8 mouse cellular contexts compared by ENCODE assay signal in the genomic region with DNA sequence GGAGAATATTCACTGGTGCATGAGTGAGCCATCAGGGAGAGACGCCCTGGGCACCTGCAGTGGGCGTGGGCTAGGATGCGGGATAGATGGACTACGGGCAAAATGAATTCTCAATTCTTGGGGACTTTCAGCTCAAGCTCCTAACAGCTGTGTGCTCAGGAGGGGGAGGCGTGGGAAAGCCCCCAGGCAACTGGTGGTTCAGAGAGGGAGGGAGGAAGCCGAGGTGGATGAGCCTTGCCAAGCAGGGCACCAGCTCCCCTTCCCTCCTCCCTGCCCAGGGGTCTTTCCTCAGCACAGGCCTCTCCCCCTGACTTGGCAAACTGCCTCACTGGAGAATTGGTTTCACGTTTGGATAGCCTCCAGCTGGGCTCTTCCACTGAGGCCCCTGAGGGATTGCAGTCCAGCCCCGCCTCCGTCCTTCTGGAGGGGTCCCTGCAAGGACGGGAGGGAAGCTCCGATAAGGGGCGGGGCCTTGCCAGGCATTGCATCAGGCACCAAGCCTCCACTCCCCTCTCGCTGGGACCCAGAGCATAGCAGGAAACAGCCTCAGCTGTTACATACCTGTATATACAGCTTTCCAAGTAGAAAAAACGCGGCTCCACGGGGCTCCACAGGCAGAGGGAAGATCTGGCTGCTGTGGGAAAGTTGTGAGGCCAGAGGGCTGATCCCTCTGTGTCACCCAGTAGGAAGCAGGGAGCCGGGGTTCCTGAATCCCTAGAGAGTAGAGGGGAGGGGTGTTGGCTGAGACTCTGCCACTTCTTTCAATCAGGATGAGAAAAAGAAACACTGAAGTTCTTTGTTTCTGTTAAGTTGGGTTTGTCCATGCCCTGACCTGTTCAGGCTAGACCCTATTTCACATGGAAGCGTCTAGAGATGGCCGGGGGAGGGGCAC. TPM values are rescaled to one million over a fixed set of nuclear protein-coding genes. Genes with fewer than 3 reads are reported as not detected.
DNase-seq lines count a peak whose midpoint lies in the region; ATAC-seq and TF ChIP-seq lines count a peak whose summit lies in the region.

No protein-coding gene starts in this region.

- H3K27ac ChIP-seq in kidney, embryonic 16.5 days (ENCODE audit: low read length): peak overlapping the region; percentile 62; the same call in 1 of the 2 replicates
- peak overlapping the region; percentile 80 for H3K27ac ChIP-seq in embryonic facial prominence, embryonic 13.5 days
- H3K27ac ChIP-seq in hindbrain, postnatal 0 days: peak overlapping the region; percentile 59

- H3K4me3 ChIP-seq in kidney, embryonic 16.5 days (ENCODE audit: low read length): peak overlapping the region; percentile 7
- H3K4me3 ChIP-seq in embryonic facial prominence, embryonic 13.5 days: peak overlapping the region; percentile 19
- no peak overlapping the region for H3K4me3 ChIP-seq in hindbrain, postnatal 0 days (ENCODE audit: low read length)

- no peaks in the 10 kb centered on the region for H3K27me3 ChIP-seq in kidney, embryonic 16.5 days (ENCODE audit: insufficient read depth, low read length)
- H3K27me3 ChIP-seq in embryonic facial prominence, embryonic 13.5 days: no peaks in the 10 kb centered on the region
- no peaks in the 10 kb centered on the region for H3K27me3 ChIP-seq in hindbrain, postnatal 0 days (ENCODE audit: insufficient read depth, low read length)

- peak; percentile 5; the same call in 1 of the 2 replicates for TF ChIP-seq CTCF in hindbrain, postnatal 0 days (IDR thresholded peaks at IDR 0.05; ENCODE audit: low read depth)

- peaks cover 39% of the 10 kb centered on the region for H3K4me1 ChIP-seq in kidney, embryonic 16.5 days (ENCODE audit: insufficient read depth, low read length)
- peaks cover 62% of the 10 kb centered on the region for H3K4me1 ChIP-seq in embryonic facial prominence, embryonic 13.5 days
- H3K4me1 ChIP-seq in hindbrain, postnatal 0 days (ENCODE audit: insufficient read depth, low read length): peaks cover 23% of the 10 kb centered on the region

- DNase-seq in kidney, adult 18-20 months: no peak
- peak; percentile 95 for DNase-seq in MN1 (ENCODE audit: low spot score)
- peak; percentile 95 for DNase-seq in hindbrain, postnatal 0 days (ENCODE audit: low spot score)
- peak; percentile 65 for DNase-seq in thymus, postnatal 4 days
- DNase-seq in layer of hippocampus, adult 9-11 months: no peak

- H3K36me3 ChIP-seq in kidney, embryonic 16.5 days (ENCODE audit: insufficient read depth, low read length): no peaks in the 10 kb centered on the region
- no peaks in the 10 kb centered on the region for H3K36me3 ChIP-seq in embryonic facial prominence, embryonic 13.5 days
- H3K36me3 ChIP-seq in hindbrain, postnatal 0 days (ENCODE audit: insufficient read depth, low read length): no peaks in the 10 kb centered on the region

- peak overlapping the region; percentile 46 for H3K4me2 ChIP-seq in kidney, embryonic 16.5 days (replicated peaks; ENCODE audit: low read depth, low read length)
- peak overlapping the region; percentile 58 for H3K4me2 ChIP-seq in embryonic facial prominence, embryonic 13.5 days
- peak overlapping the region; percentile 25 for H3K4me2 ChIP-seq in hindbrain, postnatal 0 days (ENCODE audit: low read depth, low read length)

- H3K9ac ChIP-seq in kidney, embryonic 16.5 days (replicated peaks; ENCODE audit: low read length): peak overlapping the region; percentile 56; the same call in 1 of the 2 replicates
- peak overlapping the region; percentile 62 for H3K9ac ChIP-seq in embryonic facial prominence, embryonic 13.5 days
- no peak overlapping the region for H3K9ac ChIP-seq in hindbrain, postnatal 0 days (replicated peaks; ENCODE audit: low read length)

- peak; percentile 87 for ATAC-seq in kidney, embryonic 16.5 days (ENCODE audit: low FRiP score, low TSS enrichment)
- peak; percentile 81 for ATAC-seq in embryonic facial prominence, embryonic 13.5 days (ENCODE audit: insufficient number of reproducible peaks, insufficient read depth, low FRiP score, low TSS enrichment, low read depth)
- ATAC-seq in hindbrain, postnatal 0 days: peak; percentile 87
- peak; percentile 45; the same call in 1 of the 2 replicates for ATAC-seq in megakaryocyte-erythroid progenitor cell, adult 5-6 weeks (replicated peaks; ENCODE audit: low FRiP score, low TSS enrichment, poor library complexity, severe bottlenecking)

- WGBS in kidney, embryonic 16.5 days: 8% methylated on average over 19 of the region's 19 CpGs
- WGBS in embryonic facial prominence, embryonic 13.5 days: 4% methylated on average over 19 of the region's 19 CpGs
- WGBS in hindbrain, postnatal 0 days: 8% methylated on average over 19 of the region's 19 CpGs

- H3K9me3 ChIP-seq in kidney, embryonic 16.5 days (ENCODE audit: low read length): no peaks in the 10 kb centered on the region
- H3K9me3 ChIP-seq in embryonic facial prominence, embryonic 13.5 days: no peaks in the 10 kb centered on the region
- no peaks in the 10 kb centered on the region for H3K9me3 ChIP-seq in hindbrain, postnatal 0 days (ENCODE audit: low read length)

RNA-seq across cellular contexts. Expression of gene Chst3, which starts 25.3 kb away (rescaled TPM):
- 2.1 and 2.2 TPM in 2 replicates for polyA plus RNA-seq in kidney, embryonic 16.5 days (2015; fragmentation: Nextera tagmentation; extraction: Ambion mirVana)
- 2.3 and 2.7 TPM in 2 replicates for polyA plus RNA-seq in embryonic facial prominence, embryonic 13.5 days (2015; fragmentation: Nextera tagmentation; extraction: Ambion mirVana)
- 7.2 and 10.0 TPM in 2 replicates for total RNA-seq in hindbrain, postnatal 0 days (2014; rRNA removed)
- polyA plus RNA-seq in hindbrain, postnatal 0 days (2015; fragmentation: Nextera tagmentation; extraction: Ambion mirVana): 0.89 and 0.96 TPM in 2 replicates
- total RNA-seq in megakaryocyte-erythroid progenitor cell, adult 5-6 weeks (2014; fragmentation: Nextera tagmentation): 0.40 and 5.4 TPM in 2 replicates
- 0.11 TPM in 1 of 2 replicates, not detected in the other for total RNA-seq in megakaryocyte-erythroid progenitor cell, adult 5-6 weeks (2017)

Comparison
In these comparisons a context has a peak if more than half of its experiments do, and no peak if none do; other contexts are left out.
1. DNase-seq: peak in MN1 (single experiment), hindbrain, postnatal 0 days (single experiment) and thymus, postnatal 4 days (single experiment); none in kidney, adult 18-20 months (single experiment) and layer of hippocampus, adult 9-11 months (single experiment).
2. Peak in every context shown above with its lines, with median percentiles within 50 percentile points of each other: ATAC-seq, H3K27ac ChIP-seq and H3K4me2 ChIP-seq.